Mouse (Mus musculus) myocyte (in vitro differentiated cells): ENCODE data around the gene Ftsj3.

Source experiments
- E2F4 ChIP-seq: IDR thresholded peaks from one replicate; pipeline ENCODE4 v1.6.1; 2011; ENCODE audit warnings: mild to moderate bottlenecking, control low read depth, moderate library complexity; ENCODE audit not compliant: insufficient read depth
- MAX ChIP-seq: IDR thresholded peaks from one replicate; pipeline ENCODE4 v1.6.1; 2011; ENCODE audit warnings: low read depth, mild to moderate bottlenecking, control low read depth
- POLR2A ChIP-seq: IDR thresholded peaks from one replicate; pipeline ENCODE4 v1.6.1; 2011; ENCODE audit warnings: low read depth, mild to moderate bottlenecking, control low read depth, moderate library complexity; ENCODE audit not compliant: insufficient read length
- POLR2AphosphoS2 ChIP-seq: IDR thresholded peaks from one replicate; pipeline ENCODE4 v1.6.1; 2011; ENCODE audit warnings: low read depth, control low read depth; ENCODE audit not compliant: insufficient read length
- TCF3 ChIP-seq: IDR thresholded peaks from one replicate; pipeline ENCODE4 v1.6.1; 2011; ENCODE audit warnings: low read depth, control low read depth; ENCODE audit not compliant: insufficient read length

DNA sequence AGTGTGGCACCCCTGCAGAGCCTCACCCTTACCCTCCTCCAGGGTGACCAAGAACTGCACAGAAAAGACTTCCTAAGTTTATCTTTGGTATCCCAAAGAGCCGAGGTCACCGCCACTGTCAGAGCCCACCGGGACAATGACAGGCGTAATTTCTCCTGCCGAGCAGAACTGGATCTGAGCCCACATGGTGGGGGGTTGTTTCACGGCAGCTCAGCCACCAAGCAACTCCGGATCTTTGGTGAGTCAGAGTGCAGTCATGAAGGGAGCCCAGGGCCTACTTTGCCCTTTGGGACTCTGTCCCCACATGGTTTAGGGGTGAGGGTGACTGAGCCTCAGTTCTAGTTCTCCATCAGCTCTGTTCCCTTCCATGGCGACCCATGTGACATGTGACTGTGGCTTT is 28.2 kb upstream of the Ftsj3 start:
- TF ChIP-seq E2F4, result no peak
- no peak for TF ChIP-seq MAX
- no peak for TF ChIP-seq POLR2AphosphoS2
- no peak for TF ChIP-seq TCF3
- no peak for TF ChIP-seq POLR2A
